Mouse (Mus musculus): Measurements from ENCODE around the gene Slc30a10.

The Slc30a10 gene

GRCm38 (mm10) chr1:185501801-185502340 is 47.2 kb downstream of the Slc30a10 start:
- in situ Hi-C loops (cut with MboI; ENCODE audit: low pct_unique_long_range_greater_than_20kb in 1 of 2, low sequenced_read_pairs in 2 of 2, unreplicated experiment in 1 of 2): loop anchor here in 1 of 2 experiments (10.0 kb wide), 1 partner anchor 67 kb away; no protein-coding TSS in a partner anchor

DNA sequence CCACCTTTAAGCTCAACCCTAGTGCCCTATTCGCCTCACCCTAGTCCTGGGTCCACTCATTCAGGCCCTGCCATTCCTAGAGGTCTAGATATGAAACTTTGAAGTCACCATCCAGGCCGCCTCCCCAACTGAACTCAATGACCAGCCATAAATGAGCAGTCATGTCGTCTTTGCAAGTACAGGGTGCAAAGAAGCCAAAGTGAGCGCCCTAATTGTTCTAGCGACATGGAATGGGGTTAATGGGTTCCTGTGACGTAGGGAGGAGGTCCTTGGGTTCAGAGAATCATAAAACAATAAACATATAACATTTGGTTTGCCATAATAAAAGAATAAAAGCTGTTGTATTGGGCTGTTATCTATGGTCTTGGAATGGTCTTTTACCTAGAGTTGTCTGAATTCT is 47.9 kb downstream of the Slc30a10 start:
- in situ Hi-C loops (cut with MboI; ENCODE audit: low pct_unique_long_range_greater_than_20kb in 1 of 2, low sequenced_read_pairs in 2 of 2, unreplicated experiment in 1 of 2): loop anchor here in 1 of 2 experiments (10.0 kb wide), 1 partner anchor 68 kb away; no protein-coding TSS in a partner anchor

GRCm38 (mm10) chr1:185509042-185509441 is 54.4 kb downstream of the Slc30a10 start:
- in situ Hi-C loops (cut with MboI; ENCODE audit: low pct_unique_long_range_greater_than_20kb in 1 of 2, low sequenced_read_pairs in 2 of 2, unreplicated experiment in 1 of 2): loop anchor here in 1 of 2 experiments (10.0 kb wide), 1 partner anchor 74 kb away; no protein-coding TSS in a partner anchor

DNA sequence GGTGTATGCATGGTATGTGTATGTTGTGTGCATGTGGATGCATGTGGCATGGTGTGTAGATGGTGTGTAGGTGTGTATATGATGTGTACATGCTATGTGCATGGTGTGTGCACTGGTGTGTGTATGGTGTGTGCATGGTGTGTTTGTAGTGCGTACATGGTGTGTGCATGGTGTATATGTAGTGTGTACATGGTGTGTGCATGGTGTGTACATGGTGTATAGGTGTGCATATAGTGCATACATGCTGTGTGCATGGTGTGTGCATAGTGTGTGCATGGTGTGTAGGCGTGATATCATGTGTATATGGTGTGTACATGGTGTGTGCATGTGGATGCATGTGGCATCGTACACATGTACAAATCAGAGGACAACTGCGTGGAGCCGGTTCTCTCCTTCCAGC is 56.7 kb downstream of the Slc30a10 start:
- in situ Hi-C loops (cut with MboI; ENCODE audit: low pct_unique_long_range_greater_than_20kb in 1 of 2, low sequenced_read_pairs in 2 of 2, unreplicated experiment in 1 of 2): no loop called here

DNA sequence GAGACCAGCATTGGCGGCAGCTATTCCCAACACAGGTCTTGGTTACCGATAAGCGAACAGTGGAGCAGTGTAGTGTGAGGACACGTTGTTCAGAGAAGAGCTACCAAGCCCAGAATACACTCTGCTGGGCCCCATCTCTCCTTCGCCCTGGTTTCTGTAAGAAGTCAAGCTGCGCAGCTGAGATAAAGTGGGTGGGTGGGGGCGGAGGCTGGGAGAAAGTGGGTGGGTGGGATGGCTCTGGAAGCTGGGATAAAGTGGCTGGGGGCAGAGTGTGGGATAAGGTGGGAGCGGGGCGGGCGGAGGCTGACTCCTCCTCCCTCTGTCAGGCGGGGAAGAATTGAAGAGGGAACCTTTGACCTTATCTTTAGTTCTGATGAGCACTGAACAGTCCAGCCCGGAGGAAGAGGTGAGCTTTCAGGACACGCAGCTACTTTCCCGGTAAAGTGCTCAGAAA is 60.9 kb downstream of the Slc30a10 start:
- in situ Hi-C loops (cut with MboI; ENCODE audit: low pct_unique_long_range_greater_than_20kb in 1 of 2, low sequenced_read_pairs in 2 of 2, unreplicated experiment in 1 of 2): no loop called here

DNA sequence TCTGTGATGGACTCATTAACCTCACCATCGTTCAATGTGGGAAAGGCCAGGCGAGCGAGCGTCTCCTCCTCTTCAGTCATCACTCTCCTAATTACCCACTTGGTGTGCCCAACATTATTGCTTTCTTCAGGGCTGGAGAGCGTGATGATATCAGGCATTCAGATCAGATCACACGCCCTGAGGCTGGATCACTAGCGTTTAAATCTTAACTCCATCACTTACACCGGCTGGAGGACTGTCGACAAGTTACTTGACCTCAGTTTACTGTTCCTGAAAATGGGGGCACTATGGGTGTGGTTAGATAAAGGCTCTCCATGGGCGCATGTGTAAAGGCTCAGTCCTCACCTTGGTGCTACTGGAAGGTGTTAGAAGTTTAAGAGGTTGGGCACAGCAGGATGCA is 61.4 kb downstream of the Slc30a10 start:
- in situ Hi-C loops (cut with MboI; ENCODE audit: low pct_unique_long_range_greater_than_20kb in 1 of 2, low sequenced_read_pairs in 2 of 2, unreplicated experiment in 1 of 2): no loop called here

GRCm38 (mm10) chr1:185517566-185517965 is 62.9 kb downstream of the Slc30a10 start:
- in situ Hi-C loops (cut with MboI; ENCODE audit: low pct_unique_long_range_greater_than_20kb in 1 of 2, low sequenced_read_pairs in 2 of 2, unreplicated experiment in 1 of 2): no loop called here

All from mouse embryonic stem cell (cell line).